Mouse (Mus musculus): ENCODE results near the gene Enpp4.

Enpp4 gene

DNA sequence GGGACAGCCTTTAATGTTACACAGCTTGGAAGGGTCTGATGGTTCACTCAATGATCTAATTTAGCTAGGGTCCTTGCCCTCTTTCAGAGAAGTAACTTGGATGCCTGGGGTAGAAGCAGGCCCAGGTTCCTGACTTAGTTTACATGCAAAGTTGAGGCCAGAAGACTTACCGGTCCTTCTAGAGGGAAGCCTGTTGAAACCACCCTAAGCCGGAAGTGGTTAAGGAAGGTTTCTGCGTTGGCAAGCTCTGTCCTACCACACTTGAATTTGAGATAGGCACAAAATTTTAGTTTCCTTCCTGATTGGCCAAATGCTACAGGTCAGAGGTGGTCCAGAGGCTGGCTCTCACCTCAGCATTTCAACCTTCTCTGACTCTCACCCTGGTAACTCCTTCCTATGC, 17.4 kb downstream of the Enpp4 start:
- DNase-seq = no peak

- DNase-seq = no peak
Measured at GRCm38 (mm10) chr17:44083156-44083555, 22.5 kb downstream of the Enpp4 start.

GRCm38 (mm10) chr17:44078631-44079350, 26.8 kb downstream of the Enpp4 start, which contains the start of gene Enpp5:
TSS of gene Enpp5 (plus strand) at chr17:44078813.
- peak; percentile 89 for DNase-seq

DNA sequence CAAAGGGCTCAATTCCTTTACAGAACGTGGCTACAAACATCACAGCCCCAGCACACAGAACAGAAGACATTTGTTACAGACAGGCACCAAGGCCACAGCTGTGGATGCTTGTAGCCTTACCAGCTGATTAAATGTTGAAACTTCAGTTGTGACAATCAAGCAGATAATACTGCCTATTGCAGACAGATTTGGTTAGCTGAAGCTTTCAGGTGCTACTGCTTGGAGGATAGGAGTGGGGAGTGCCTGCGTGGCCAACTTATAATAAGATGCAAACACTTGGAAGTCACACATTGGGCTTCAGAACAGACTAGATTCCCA, 27.8 kb downstream of the Enpp4 start:
- no peak for DNase-seq

GRCm38 (mm10) chr17:44077146-44077842, 28.3 kb downstream of the Enpp4 start:
- no peak for DNase-seq

- DNase-seq = peak; percentile 16
Measured at GRCm38 (mm10) chr17:44076051-44076680, 29.4 kb downstream of the Enpp4 start.

- no peak for DNase-seq
Measured at GRCm38 (mm10) chr17:44075601-44076000, 30.0 kb downstream of the Enpp4 start.

DNA sequence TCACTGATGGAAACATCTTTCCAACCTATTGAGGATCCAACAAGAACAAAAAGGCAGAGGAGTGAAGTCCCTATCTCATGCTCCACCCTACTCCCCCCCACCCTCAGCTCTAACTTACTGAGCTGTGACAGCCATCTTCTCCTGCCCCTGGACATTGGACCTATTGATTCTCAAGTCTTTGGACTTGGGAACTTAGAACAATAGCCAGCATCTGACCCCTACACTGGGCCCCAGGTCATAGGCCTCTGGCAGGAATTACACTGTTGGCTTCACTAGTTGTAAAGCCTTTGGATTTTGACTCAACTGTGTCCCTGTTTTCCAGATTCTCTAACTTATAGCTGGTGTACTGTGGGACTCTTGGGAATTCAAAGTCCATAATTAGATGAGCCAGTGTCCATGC, 33.9 kb downstream of the Enpp4 start:
- no peak for DNase-seq

GRCm38 (mm10) chr17:44068876-44069275, 36.7 kb downstream of the Enpp4 start:
- no peak for DNase-seq

- DNase-seq = no peak
Measured at GRCm38 (mm10) chr17:44061289-44061890, 44.2 kb downstream of the Enpp4 start.

- no peak for DNase-seq
Measured at GRCm38 (mm10) chr17:44060781-44061180, 44.8 kb downstream of the Enpp4 start.

GRCm38 (mm10) chr17:44058145-44058544, 47.5 kb downstream of the Enpp4 start:
- no peak for DNase-seq

- DNase-seq = no peak
Measured at GRCm38 (mm10) chr17:44057123-44057522, 48.5 kb downstream of the Enpp4 start.

DNA sequence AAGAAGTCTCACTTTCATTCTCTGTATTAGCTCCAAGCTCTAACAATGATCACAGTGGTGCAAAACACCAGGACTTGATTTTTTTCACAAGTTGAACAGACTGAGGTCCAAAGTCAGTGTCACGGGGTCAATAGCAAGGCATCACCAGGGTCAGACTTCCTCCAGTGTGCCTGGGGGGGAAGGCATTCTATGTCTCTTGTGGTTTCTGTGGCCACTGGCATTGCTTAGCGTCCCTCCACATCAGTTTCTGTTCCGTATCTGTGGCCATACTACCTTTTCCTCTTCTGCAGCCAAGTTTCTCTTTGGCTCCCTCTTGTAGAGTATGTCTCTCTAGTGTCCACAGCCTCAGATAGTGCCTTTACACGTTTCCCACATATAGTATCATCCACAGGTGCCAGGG, 52.2 kb downstream of the Enpp4 start:
- DNase-seq = no peak
